Mouse (Mus musculus) lung, postnatal 0 days (tissue): ENCODE measurements around the gene Nkx2-5.

Experiments
- CTCF ChIP-seq: IDR thresholded peaks from 2 replicates; pipeline ENCODE4 v1.5.1; 2016; ENCODE audit warnings: antibody characterized with exemption, mild to moderate bottlenecking
- EP300 ChIP-seq: IDR thresholded peaks from 2 replicates; pipeline ENCODE4 v1.6.1; 2016; ENCODE audit warnings: antibody characterized with exemption, mild to moderate bottlenecking, control low read depth

DNA sequence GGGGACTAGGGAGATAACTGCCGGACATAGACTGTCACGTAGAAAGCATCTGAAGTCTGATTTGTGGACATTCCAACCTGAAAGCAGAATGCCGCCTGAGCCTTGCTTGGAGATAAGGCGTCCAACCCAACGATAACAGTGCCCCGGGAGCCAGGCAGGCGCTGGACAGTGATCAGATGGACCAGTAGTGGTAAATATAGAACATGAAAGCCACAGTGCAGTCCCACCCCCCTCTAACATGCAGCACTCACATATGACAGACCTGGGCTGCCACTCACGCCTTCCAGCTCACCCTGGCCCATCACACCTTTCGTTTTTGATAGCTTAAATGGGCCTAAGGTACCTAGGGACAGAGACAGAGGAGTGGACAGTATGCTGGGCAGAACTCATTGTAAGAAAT, 31.3 kb downstream of the Nkx2-5 start:
- TF ChIP-seq CTCF: no peak
- no peak for TF ChIP-seq EP300
